Mouse (Mus musculus) layer of hippocampus, adult 2 months (tissue): ENCODE results near the gene Gm3739. TPM values are rescaled to one million over a fixed set of nuclear protein-coding genes. Genes with fewer than 3 reads are reported as not detected.
"Not testable (repeated sequence)": the region's sequence is repeated elsewhere in the genome, so short reads cannot be mapped to it uniquely, and the experiment has no call there.

Experiments used
- DNase-seq, 2 experiments: peaks; one replicate each; pipeline ENCODE4 v3.0.0; 2022; ENCODE audit warnings: low spot score in 2 of 2
- H3K27ac ChIP-seq: fragments of 200-600 bp; 2 replicates; pipeline ENCODE4 v1.8.1; 2022
- H3K4me3 ChIP-seq: fragments of 200-600 bp; 2 replicates; pipeline ENCODE4 v1.8.1; 2022; ENCODE audit warnings: mild to moderate bottlenecking
- long read RNA-seq, 2 experiments: library from polyadenylated mRNA; stranded (forward); transcript quantifications; one replicate each; pipeline ENCODE4 v2.0.0; 2021; ENCODE audit warnings: borderline mapping rate in 2 of 2
- total RNA-seq, 2 experiments: library from RNA; stranded (reverse); gene quantifications; 2 replicates each; pipeline ENCODE4 v1.2.3; 2021

Gm3739 gene
- 1 to 10 TPM in 1 of 2 experiments, under 1 TPM in 1; 0.66 to 1.0 TPM for total RNA-seq
- long read RNA-seq, experiment 1, partial matches to known transcripts, result 0 of 1 reads
- long read RNA-seq, experiment 1, other reads (novel, unspliced or antisense), result 1 of 1 reads
- long read RNA-seq, experiment 2, result 0 reads

GRCm38 (mm10) chr14:7314661-7315060 lies at the start of gene Gm3739:
TSS of gene Gm3739 (minus strand) at chr14:7315049.
- H3K4me3 ChIP-seq, result peak within 1 kb of the TSS; percentile 41
- not testable (repeated sequence) for H3K27ac ChIP-seq
- DNase-seq, result peak in 1 of 2 experiments; percentile 8

- H3K4me3 ChIP-seq, H3K27ac ChIP-seq, DNase-seq: not testable (repeated sequence)
Measured at GRCm38 (mm10) chr14:7332295-7332694, 17.4 kb upstream of the Gm3739 start, which contains the start of gene Gm5797. TSS of gene Gm5797 (minus strand) at chr14:7332395.

GRCm38 (mm10) chr14:7315093-7315492 lies 244 bp upstream of the Gm3739 start:
- H3K4me3 ChIP-seq, result peak overlapping the region; percentile 41
- DNase-seq, H3K27ac ChIP-seq: not testable (repeated sequence)

- not testable (repeated sequence) for DNase-seq, H3K4me3 ChIP-seq, H3K27ac ChIP-seq
Measured at GRCm38 (mm10) chr14:7264614-7265013, 50.2 kb downstream of the Gm3739 start, which contains the start of gene Gm3727. TSS of gene Gm3727 (minus strand) at chr14:7264714.

Other genes starting within 250 kb of the Gm3739 start
- gene Gm3696, start 214.4 kb downstream of the Gm3739 start, total RNA-seq, result 1 to 10 TPM; 3.1 to 3.4 TPM
- not detected for gene Gm6676, start 189.6 kb downstream of the Gm3739 start, total RNA-seq
- gene Gm3512, start 140.5 kb downstream of the Gm3739 start, total RNA-seq, result 1 to 10 TPM; 1.3 to 1.5 TPM
- not detected for gene Gm16434, start 120.5 kb downstream of the Gm3739 start, total RNA-seq
- not detected for gene Gm3727, start 50.3 kb downstream of the Gm3739 start, total RNA-seq
- gene Gm5797, start 17.3 kb upstream of the Gm3739 start, total RNA-seq, result not detected
- not detected for gene Gm8374, start 50.1 kb upstream of the Gm3739 start, total RNA-seq
- gene Gm3755, start 135.9 kb upstream of the Gm3739 start, total RNA-seq, result under 1 TPM in 1 of 2 experiments, not detected in 1; 0.36 TPM
- under 1 TPM; 0.41 to 0.81 TPM for gene Gm3752, start 168.7 kb upstream of the Gm3739 start, total RNA-seq